Mouse (Mus musculus): ENCODE results near the gene Tstd2.

- TF ChIP-seq CTCF (IDR thresholded peaks at IDR 0.05; ENCODE audit: low read depth) (no peak), EP300 (IDR thresholded peaks at IDR 0.05; ENCODE audit: low read depth) (no peak)
Measured at GRCm38 (mm10) chr4:46185423-46185822, 46.9 kb upstream of the Tstd2 start.

Data from liver, postnatal 0 days (tissue).